Mouse (Mus musculus) ovary, postnatal 10 days (tissue): Measurements from ENCODE around the gene Sh3bp5.

Source experiments
- DNase-seq: peaks from one replicate; pipeline ENCODE4 v3.0.0; 2022; ENCODE audit warnings: low spot score

Sh3bp5 gene

GRCm38 (mm10) chr14:31392873-31393545 is 42.9 kb downstream of the Sh3bp5 start:
- DNase-seq, result no peak

- no peak for DNase-seq
Observed at GRCm38 (mm10) chr14:31392300-31392699, 43.6 kb downstream of the Sh3bp5 start.

GRCm38 (mm10) chr14:31389421-31390147 is 46.3 kb downstream of the Sh3bp5 start:
- no peak for DNase-seq

DNA sequence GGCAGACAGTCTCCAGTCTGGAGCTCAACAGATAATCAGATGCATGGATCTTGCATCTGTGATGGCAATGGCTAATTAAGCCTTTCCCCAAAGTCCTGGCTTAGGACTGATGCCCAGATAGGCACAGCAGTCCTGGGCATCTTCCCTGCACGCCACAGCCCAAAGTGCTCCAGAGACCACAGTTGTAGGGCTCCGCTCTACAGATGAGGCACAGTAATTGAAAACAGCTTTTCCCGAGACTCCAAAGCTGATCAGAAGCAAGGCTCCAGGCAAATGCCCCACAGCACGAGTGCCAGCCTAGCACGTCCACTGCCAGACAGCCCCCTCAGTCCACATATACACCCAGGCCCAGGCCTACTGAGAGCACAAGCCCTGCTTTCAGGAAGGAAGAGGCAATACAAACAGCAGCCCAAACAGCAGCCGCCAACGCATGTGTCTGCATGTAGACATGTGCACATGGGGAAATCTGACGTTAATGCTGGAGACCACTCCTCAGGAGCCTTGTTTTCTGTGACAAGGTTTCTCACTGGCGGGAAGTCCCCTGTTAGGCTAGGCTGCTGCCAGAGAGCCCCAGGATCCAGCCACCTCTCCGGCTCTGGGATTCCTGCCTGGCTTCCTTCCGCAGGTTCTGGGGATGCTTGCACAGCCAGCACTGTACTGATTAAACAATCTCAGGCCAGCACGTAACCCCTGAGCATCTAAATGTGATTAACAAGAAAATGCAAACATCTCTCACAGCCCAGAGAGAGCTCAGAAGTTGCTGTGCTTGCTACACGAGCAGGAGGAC is 47.6 kb downstream of the Sh3bp5 start:
- no peak for DNase-seq

- no peak for DNase-seq
Observed at GRCm38 (mm10) chr14:31387301-31387981, 48.4 kb downstream of the Sh3bp5 start.

GRCm38 (mm10) chr14:31385977-31386697 is 49.7 kb downstream of the Sh3bp5 start:
- peak; percentile 52 for DNase-seq

DNA sequence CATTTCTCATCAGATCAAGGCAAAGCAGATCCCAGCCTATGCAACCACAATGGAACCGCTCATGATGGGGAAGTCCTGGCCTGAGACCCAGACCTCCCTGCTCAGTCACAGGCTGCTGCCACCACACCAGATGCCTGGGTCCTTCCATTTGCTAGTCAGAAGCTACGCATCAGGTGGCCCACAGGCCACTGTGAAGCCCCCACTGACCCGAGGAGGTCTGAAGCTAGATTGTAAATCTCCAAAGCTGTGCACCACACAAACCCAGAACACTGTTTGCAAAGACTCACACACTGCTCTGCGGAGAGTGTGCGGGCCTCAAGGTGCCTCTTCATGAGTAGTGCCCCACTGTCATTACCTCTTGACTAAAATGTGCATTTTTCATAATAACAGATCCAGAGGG is 50.5 kb downstream of the Sh3bp5 start:
- no peak for DNase-seq

DNA sequence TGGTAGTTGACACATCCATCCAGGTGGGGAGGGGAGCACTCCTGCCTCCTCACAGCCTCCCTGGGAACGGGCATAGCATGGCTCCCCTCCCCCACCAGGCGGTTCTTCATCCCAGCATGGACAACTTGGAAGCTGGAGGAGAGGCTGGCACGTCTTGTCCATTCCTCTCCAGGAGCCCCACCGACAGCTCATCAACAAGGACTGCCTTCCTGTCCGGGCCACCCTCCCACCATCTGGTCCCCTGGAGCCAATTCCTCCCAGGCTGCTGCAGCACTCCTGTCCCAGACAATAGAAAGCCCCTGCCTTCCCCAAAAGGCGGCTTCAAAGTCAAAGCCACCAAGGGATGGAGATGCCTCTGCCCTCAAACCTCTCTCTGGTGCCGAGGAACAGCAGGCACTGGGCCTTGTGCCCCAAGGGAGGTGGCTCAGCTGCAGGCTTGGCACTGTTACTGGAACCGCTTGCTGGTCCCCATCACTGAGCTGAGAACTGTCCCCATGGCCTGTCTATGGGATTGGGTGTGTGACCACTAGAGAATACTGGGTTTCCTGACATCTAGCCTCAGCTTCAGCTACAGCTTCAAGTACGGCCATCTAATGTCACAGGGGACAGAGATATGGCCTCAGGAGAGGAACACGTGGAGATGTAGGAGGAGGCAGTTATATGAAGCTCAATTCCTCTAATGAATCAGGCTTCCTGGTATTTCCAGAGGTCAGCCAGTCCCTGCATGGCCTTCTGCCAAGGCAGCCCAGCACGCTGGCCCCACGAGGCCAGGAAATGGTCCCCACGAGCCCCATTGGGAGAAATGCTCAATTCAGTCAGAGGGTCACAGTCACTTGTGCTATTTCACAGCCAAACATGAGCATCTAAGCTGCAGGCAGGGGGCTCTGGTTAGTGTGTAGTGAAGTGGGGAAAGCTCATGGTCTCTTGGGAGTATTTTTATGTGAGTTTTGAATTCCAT is 51.2 kb downstream of the Sh3bp5 start:
- no peak for DNase-seq

- no peak for DNase-seq
Observed at GRCm38 (mm10) chr14:31383470-31384050, 52.3 kb downstream of the Sh3bp5 start.

DNA sequence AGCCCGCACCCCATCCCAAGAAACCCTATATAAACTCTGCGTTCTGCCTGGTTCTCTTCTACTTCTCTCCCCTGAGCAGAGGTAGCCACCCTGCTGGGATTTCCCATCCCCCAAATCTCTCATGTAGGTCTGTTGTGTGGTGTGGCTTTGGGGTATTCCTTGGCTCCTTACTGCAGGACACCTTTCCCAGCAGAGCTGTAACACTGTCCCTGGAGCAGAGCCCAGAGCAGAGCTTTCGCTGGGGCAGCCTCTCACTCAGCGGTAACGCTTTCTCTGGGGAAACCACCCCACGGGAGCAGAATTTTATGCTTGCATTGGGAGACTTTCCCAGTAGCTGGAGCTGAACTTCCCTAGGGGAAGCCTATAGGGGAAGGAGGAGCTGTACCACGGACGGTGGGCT is 53.6 kb downstream of the Sh3bp5 start:
- no peak for DNase-seq

GRCm38 (mm10) chr14:31376331-31376730 is 59.5 kb downstream of the Sh3bp5 start:
- DNase-seq, result no peak

DNA sequence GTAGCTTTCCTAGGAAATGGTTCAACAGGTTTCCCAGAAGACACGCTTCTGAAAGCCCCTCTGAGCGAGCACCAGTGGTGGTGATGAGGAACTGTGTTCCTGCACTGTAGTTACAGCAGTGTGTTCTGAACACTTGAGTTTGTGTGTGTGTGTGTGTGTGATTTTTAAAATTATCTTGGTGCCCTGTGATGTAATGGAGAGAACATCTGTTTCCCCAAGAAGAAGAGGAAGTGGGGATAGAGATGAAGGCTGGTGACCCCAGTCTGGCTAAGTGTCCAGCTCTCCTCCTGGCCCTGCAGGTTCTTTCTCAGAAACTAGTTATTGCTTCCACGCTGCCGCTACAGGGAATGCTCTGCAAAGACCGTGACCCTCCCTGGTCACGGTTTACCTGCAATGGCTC is 61.5 kb downstream of the Sh3bp5 start:
- no peak for DNase-seq

GRCm38 (mm10) chr14:31369377-31369776 is 66.5 kb downstream of the Sh3bp5 start:
- no peak for DNase-seq

DNA sequence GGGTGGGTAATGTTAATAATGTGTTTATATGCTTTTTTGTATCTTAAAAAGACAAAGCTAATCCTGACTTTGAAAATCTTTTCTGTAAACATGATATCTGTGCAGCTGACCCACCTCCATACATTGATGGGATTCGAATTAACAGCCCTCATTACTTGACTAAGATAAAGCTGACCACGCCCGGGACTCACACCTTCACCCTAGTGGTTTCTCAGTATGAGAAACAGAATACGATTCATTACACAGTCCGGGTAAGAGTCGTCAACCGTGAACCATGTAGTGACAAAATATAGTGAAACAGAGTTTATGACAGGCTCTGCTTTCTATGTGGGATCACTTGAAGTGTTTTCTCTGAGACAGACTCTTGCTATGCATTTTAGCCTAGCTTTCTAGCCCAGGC is 67.9 kb downstream of the Sh3bp5 start:
- no peak for DNase-seq

DNA sequence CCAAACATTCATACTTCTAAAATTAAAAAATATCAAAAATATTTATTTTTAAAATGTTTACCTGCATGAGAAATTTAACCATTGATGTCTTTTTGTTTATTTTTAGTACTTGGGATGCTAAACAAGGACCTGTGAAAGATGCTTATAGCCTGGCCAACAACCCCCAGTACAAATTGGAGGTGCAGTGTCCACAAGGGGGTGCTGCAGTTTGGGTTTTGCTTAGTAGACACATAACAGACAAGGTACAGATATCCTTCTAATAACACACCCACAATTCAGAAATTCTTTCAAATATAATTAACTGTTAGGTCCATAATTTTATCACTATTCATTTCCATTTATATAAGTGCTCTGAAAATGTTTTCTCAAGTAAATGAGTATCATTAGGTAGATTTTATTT is 70.5 kb downstream of the Sh3bp5 start:
- DNase-seq, result no peak

DNA sequence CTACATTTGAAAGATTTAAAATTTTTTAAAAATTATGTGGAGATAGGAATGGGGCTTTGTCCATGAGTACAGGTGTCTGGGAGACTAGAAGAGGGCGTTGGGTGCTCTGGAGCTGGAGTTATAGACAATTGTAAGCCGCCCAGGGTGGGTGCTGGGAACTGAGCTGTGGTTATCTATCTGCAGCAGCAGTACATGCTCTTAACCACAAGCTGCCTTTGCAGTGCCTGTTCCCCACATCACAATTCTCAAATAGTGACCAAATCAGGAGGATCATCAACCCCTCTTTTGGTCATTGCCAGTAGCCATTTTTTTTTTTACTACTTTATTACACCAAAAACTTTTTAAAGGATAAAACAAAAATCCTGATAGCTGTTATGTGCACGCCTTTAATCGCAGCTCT is 71.3 kb downstream of the Sh3bp5 start:
- no peak for DNase-seq

- no peak for DNase-seq
Observed at GRCm38 (mm10) chr14:31362236-31362635, 73.6 kb downstream of the Sh3bp5 start.

DNA sequence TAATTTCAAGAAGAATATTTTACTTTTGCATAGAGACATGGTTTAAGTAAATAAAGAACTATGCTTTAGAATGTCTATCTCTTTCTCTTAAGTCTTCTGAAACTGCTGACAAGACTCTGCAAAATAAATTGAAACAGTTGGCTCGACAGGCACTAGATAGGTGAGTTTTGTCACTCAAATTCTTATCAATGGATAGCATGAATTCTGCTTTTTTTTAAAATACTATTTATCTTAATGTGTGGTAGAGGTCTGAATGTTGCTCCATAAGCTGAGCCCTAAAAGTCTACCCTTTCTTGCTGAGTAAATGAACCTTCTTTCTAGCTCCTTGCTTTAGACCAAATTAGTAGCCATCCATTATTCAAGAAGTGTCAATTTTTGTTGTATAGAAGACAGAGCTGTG is 90.5 kb downstream of the Sh3bp5 start:
- DNase-seq, result no peak

DNA sequence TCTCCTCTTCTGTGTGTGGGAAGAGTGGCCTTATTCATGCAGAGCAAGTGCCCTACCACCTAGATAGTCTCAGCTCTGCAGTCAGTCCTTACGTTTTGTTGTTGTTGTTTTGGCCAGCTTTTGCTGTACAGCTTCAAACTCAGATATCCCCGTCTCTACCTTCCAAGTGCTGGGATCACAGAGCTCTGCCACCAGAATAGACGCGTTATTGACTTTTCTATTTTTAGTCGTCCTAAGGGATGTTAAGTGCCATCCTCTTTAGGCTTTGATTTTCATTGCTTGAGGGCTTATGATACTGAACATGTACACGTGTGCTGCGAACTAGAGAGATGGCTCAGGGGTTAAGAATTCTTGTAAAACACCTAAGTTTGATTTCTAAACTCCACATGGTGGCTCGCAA is 92.6 kb downstream of the Sh3bp5 start:
- no peak for DNase-seq

DNA sequence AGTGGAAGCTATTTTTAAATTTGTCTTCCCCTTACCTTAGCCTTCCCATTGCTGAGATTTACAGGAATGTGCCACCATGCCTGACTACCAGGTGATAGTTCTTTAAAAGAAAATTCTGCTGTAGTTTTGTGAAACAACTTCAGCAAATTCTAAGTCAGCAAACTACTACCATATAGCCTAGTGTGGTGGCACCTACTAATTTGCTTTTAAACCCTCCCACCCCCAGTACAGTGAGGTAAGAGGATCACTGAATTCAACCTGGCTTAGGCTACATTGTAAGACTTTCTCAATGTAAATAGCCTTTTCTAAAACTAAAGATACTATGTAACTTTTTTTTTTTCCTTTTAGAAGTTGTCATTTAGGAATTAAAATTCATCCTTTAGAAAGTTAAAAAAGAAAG is 97.9 kb downstream of the Sh3bp5 start:
- no peak for DNase-seq
